Mouse (Mus musculus): ENCODE measurements at regions not wholly inside any gene's neighbourhood (a gene's known extent, or its start where the extent isn't known, plus 50 kb on each side); places are given as distances from the start of the nearest gene placed in this dataset.
"Not testable (repeated sequence)": the region's sequence is repeated elsewhere in the genome, so short reads cannot be mapped to it uniquely, and the experiment has no call there.

- not testable (repeated sequence) for DNase-seq (ENCODE audit: low spot score in 2 of 2)
Measured at GRCm38 (mm10) chr4:55279351-55279750, 70.5 kb upstream of the Rad23b start.

GRCm38 (mm10) chr4:55280706-55281105 is 69.1 kb upstream of the Rad23b start:
- DNase-seq (ENCODE audit: low spot score in 2 of 2) = no peak

- no peak for DNase-seq (ENCODE audit: low spot score in 2 of 2)
Measured at GRCm38 (mm10) chr4:55281486-55282096, 68.3 kb upstream of the Rad23b start.

- no peak for DNase-seq (ENCODE audit: low spot score in 2 of 2)
Measured at GRCm38 (mm10) chr4:55282474-55282873, 67.4 kb upstream of the Rad23b start.

GRCm38 (mm10) chr4:55284722-55285225 is 65.1 kb upstream of the Rad23b start:
- no peak for DNase-seq (ENCODE audit: low spot score in 2 of 2)

- DNase-seq (ENCODE audit: low spot score in 2 of 2) = no peak
Measured at GRCm38 (mm10) chr4:55285641-55286040, 64.2 kb upstream of the Rad23b start.

- no peak for DNase-seq (ENCODE audit: low spot score in 2 of 2)
Measured at GRCm38 (mm10) chr4:55288456-55288855, 61.4 kb upstream of the Rad23b start.

- DNase-seq (ENCODE audit: low spot score in 2 of 2) = no peak
Measured at GRCm38 (mm10) chr4:55292277-55292676, 57.6 kb upstream of the Rad23b start.

- DNase-seq (ENCODE audit: low spot score in 2 of 2) = no peak
Measured at GRCm38 (mm10) chr4:55292701-55293100, 57.1 kb upstream of the Rad23b start.

GRCm38 (mm10) chr4:55293347-55294079 is 56.3 kb upstream of the Rad23b start:
- no peak for DNase-seq (ENCODE audit: low spot score in 2 of 2)

- no peak for DNase-seq (ENCODE audit: low spot score in 2 of 2)
Measured at GRCm38 (mm10) chr4:55294255-55294687, 55.6 kb upstream of the Rad23b start.

- no peak for DNase-seq (ENCODE audit: low spot score in 2 of 2)
Measured at GRCm38 (mm10) chr4:55297841-55298240, 52.0 kb upstream of the Rad23b start.

Data from urinary bladder, postnatal 4 days (tissue).